Mouse (Mus musculus) myocyte (in vitro differentiated cells): ENCODE measurements around the gene Braf.

Experiments
- E2F4 ChIP-seq: IDR thresholded peaks from one replicate; pipeline ENCODE4 v1.6.1; 2011; ENCODE audit warnings: mild to moderate bottlenecking, control low read depth, moderate library complexity; ENCODE audit not compliant: insufficient read depth
- MAX ChIP-seq: IDR thresholded peaks from one replicate; pipeline ENCODE4 v1.6.1; 2011; ENCODE audit warnings: low read depth, mild to moderate bottlenecking, control low read depth
- MYOD1 ChIP-seq, 3 experiments: IDR thresholded peaks; one replicate each; pipeline ENCODE4 v1.6.1; 2011; ENCODE audit warnings: control low read depth in 2 of 3, low read depth in 2 of 3, mild to moderate bottlenecking in 2 of 3, moderate library complexity in 1 of 3; ENCODE audit not compliant: insufficient read length in 2 of 3, control insufficient read depth in 1 of 3
- MYOG ChIP-seq, 3 experiments: IDR thresholded peaks; one replicate each; pipeline ENCODE4 v1.6.1; 2011; ENCODE audit warnings: control low read depth in 2 of 3, low read depth in 2 of 3, mild to moderate bottlenecking in 2 of 3; ENCODE audit not compliant: insufficient read length in 2 of 3, control insufficient read depth in 1 of 3, insufficient read depth in 1 of 3
- POLR2A ChIP-seq: IDR thresholded peaks from one replicate; pipeline ENCODE4 v1.6.1; 2011; ENCODE audit warnings: low read depth, mild to moderate bottlenecking, control low read depth, moderate library complexity; ENCODE audit not compliant: insufficient read length
- POLR2AphosphoS2 ChIP-seq: IDR thresholded peaks from one replicate; pipeline ENCODE4 v1.6.1; 2011; ENCODE audit warnings: low read depth, control low read depth; ENCODE audit not compliant: insufficient read length
- REST ChIP-seq: IDR thresholded peaks from one replicate; pipeline ENCODE4 v1.6.1; 2011; ENCODE audit warnings: mild to moderate bottlenecking, control low read depth, moderate library complexity; ENCODE audit not compliant: insufficient read depth, insufficient read length
- SRF ChIP-seq: IDR thresholded peaks from one replicate; pipeline ENCODE4 v1.6.1; 2011; ENCODE audit warnings: low read depth; ENCODE audit not compliant: control insufficient read depth, insufficient read length
- TCF12 ChIP-seq: IDR thresholded peaks from one replicate; pipeline ENCODE4 v1.6.1; 2011; ENCODE audit warnings: mild to moderate bottlenecking, control low read depth; ENCODE audit not compliant: poor library complexity, insufficient read depth, severe bottlenecking
- TCF3 ChIP-seq: IDR thresholded peaks from one replicate; pipeline ENCODE4 v1.6.1; 2011; ENCODE audit warnings: low read depth, control low read depth; ENCODE audit not compliant: insufficient read length
- USF1 ChIP-seq: IDR thresholded peaks from one replicate; pipeline ENCODE4 v1.6.1; 2011; ENCODE audit warnings: low read depth, mild to moderate bottlenecking, control low read depth, moderate library complexity

DNA sequence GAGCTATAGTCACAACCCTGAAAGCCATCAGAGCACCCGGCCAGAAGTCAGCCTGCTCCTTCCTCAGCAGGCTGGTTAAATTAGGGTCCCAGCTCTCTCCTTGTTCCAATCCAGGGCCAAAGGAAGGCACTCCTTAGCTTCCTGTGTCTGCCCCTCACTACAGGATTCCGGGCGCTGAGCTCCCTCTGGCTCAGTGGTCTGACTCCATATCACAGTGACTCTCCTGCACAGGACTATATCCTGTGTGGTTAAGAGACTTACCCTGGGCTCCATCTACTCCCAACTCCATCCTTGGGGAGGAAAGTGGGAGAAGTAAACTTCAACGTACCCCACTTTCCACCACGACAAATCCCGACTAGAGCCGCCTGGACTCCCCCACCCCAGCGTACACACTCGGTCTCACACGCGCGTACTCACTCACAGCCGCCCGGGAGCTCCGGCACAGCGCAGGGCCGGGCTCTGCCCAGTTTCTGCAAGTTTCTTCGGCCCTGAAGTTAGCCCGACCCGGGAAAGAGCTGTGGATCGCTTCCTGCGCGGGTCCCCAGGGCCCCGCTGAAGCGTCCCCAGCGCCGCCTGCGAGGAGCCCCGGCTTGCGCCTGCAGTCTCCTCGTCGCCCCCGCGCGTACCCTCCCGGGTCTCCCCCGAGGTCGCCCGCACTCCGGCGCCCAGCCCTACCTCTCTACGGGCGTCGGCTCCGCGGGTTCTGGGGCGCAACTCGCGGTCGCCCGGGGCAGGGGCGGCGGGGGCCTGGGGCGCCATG, 168.2 kb downstream of the Braf start:
- TF ChIP-seq POLR2A (no peak), MYOD1 (IDR thresholded peaks at IDR 0.05; ENCODE audit: control insufficient read depth in 1 of 3, insufficient read length in 2 of 3, low read depth in 2 of 3) (no peak), MAX (no peak), TCF3 (no peak), POLR2AphosphoS2 (no peak), MYOG (IDR thresholded peaks at IDR 0.05; ENCODE audit: control insufficient read depth in 1 of 3, insufficient read depth in 1 of 3, insufficient read length in 2 of 3, low read depth in 2 of 3) (no peak), TCF12 (no peak), SRF (no peak), USF1 (no peak), REST (no peak), E2F4 (no peak)
